Mouse (Mus musculus) lung, embryonic 14.5 days (tissue): ENCODE results near the gene Hoga1. TPM values are rescaled to one million over a fixed set of nuclear protein-coding genes. Genes with fewer than 3 reads are reported as not detected.

ENCODE experiments used
- ATAC-seq: fragments of 200-750 bp; cut with Nextera tagmentation; 2 replicates; pipeline ENCODE4 v1.8.0; 2017; ENCODE audit warnings: mild to moderate bottlenecking, moderate TSS enrichment, moderate library complexity; ENCODE audit not compliant: insufficient read depth
- DNase-seq: peaks from one replicate; pipeline ENCODE4 v3.0.0-alpha.2; 2015
- H3K27ac ChIP-seq: fragments of 300-500 bp; sonication (generic); 2 replicates; pipeline ENCODE4 v1.5.1; 2014; ENCODE audit warnings: low read depth, mild to moderate bottlenecking, moderate library complexity
- H3K27me3 ChIP-seq: fragments of 300-500 bp; sonication (generic); 2 replicates; pipeline ENCODE4 v1.6.1; 2014; ENCODE audit warnings: low read length, control low read depth; ENCODE audit not compliant: insufficient read depth
- H3K36me3 ChIP-seq: fragments of 300-500 bp; sonication (generic); 2 replicates; pipeline ENCODE4 v1.6.1; 2014; ENCODE audit warnings: control low read depth; ENCODE audit not compliant: insufficient read depth
- H3K4me1 ChIP-seq: fragments of 300-500 bp; sonication (generic); 2 replicates; pipeline ENCODE4 v1.6.1; 2014; ENCODE audit warnings: antibody characterized with exemption, control low read depth; ENCODE audit not compliant: insufficient read depth
- H3K4me2 ChIP-seq: fragments of 300-500 bp; sonication (generic); 2 replicates; pipeline ENCODE4 v1.6.1; 2014; ENCODE audit warnings: mild to moderate bottlenecking
- H3K4me3 ChIP-seq: fragments of 300-500 bp; sonication (generic); 2 replicates; pipeline ENCODE4 v1.5.1; 2014; ENCODE audit warnings: low read depth, low read length
- H3K9ac ChIP-seq: fragments of 300-500 bp; sonication (generic); 2 replicates; pipeline ENCODE4 v1.6.1; 2014
- H3K9me3 ChIP-seq: fragments of 300-500 bp; sonication (generic); 2 replicates; pipeline ENCODE4 v1.6.1; 2016; ENCODE audit warnings: low read depth, low read length, control low read depth
- CTCF ChIP-seq: IDR thresholded peaks from 2 replicates; pipeline ENCODE4 v1.5.1; 2016; ENCODE audit warnings: antibody characterized with exemption, low read depth
- WGBS: fragments of 180-500 bp; shearing (Covaris S2); extraction: QIAGEN DNeasy Blood & Tissue Kit; methylation state at CpG from one replicate; pipeline ENCODE4 v1.1.7; 2014; 5-methylcytosine and 5-hydroxymethylcytosine counted together
- polyA plus RNA-seq: library from polyadenylated mRNA; unstranded; fragments of >200 nt; fragmentation: Nextera tagmentation; extraction: Ambion mirVana; gene quantifications from 2 replicates; pipeline ENCODE4 v1.2.1, GENCODE M21; 2014

The Hoga1 gene
- polyA plus RNA-seq, 1 experiment from 2014 or later: 1.2 TPM

DNA sequence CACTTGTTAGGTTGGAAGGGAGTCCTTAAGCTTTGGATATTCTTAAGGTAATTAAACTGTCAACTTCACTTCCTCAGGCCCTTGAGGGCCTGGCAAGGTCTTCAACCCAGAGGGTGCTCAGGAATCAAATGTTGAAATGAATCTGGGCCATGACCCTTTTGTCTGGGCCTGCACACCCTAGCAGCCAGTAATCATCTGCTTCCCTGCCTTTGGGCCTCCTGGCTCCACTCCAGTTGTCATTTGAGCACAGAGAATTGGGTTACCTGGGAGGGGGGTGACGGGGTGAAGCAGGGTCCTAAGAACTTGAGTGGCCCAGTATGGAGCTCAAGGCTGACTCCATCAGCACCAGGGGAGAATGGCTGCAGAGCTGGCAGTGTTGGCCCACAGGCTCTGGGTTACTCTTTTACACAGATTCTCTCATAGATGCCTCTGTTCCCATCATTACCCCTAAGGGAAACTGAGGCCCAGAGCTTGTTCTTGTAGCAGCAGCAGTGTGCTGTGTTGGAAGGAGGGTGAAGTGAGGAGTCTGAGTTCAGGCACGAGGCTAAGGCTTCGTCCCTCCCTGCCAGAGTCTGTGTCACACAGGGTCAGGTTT lies 31.1 kb upstream of the Hoga1 start:
- no peak for TF ChIP-seq CTCF
- no peak overlapping the region for H3K4me3 ChIP-seq
- DNase-seq: no peak
- H3K9me3 ChIP-seq: no peaks in the 10 kb centered on the region
- no peaks in the 10 kb centered on the region for H3K36me3 ChIP-seq
- H3K27ac ChIP-seq: no peak overlapping the region
- 84% methylated on average over 3 of the region's 3 CpGs for WGBS
- H3K9ac ChIP-seq: no peak overlapping the region
- no peak for ATAC-seq
- no peak overlapping the region for H3K4me2 ChIP-seq
- H3K27me3 ChIP-seq: no peaks in the 10 kb centered on the region
- peaks cover 3% of the 10 kb centered on the region; the same call in 1 of the 2 replicates for H3K4me1 ChIP-seq

DNA sequence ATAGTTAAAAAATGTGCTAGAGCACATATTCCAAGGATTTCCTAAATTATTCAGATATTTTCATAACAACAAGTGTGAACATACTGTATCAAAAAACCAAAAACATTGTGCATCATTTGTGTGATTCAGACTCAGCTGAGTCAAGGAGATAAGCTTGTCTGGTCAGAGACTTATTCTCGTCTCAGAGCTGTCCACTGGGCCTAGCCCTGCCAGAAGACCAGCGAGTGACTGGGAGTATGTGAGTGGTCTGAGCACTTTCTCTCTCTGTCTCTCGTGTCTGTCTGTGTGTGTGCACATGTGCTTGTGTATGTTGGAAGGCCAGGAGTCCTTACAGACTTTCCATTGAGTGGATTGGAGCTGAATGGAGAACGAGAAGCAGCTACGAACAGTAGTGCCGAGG lies 30.4 kb upstream of the Hoga1 start:
- Histone ChIP-seq H3K9ac (no peak overlapping the region), H3K4me3 (no peak overlapping the region), H3K4me2 (no peak overlapping the region), H3K4me1 (peaks cover 3% of the 10 kb centered on the region; the same call in 1 of the 2 replicates), H3K36me3 (no peaks in the 10 kb centered on the region), H3K9me3 (no peaks in the 10 kb centered on the region), H3K27me3 (no peaks in the 10 kb centered on the region), H3K27ac (no peak overlapping the region)
- ATAC-seq (no peak), DNase-seq (no peak)
- 73% methylated on average over 6 of the region's 6 CpGs for WGBS
- no peak for TF ChIP-seq CTCF

- peaks cover 3% of the 10 kb centered on the region; the same call in 1 of the 2 replicates for H3K4me1 ChIP-seq
- no peaks in the 10 kb centered on the region for H3K27me3 ChIP-seq
- no peak overlapping the region for H3K9ac ChIP-seq
- no peak overlapping the region for H3K4me2 ChIP-seq
- H3K36me3 ChIP-seq: no peaks in the 10 kb centered on the region
- DNase-seq: no peak
- H3K4me3 ChIP-seq: no peak overlapping the region
- no peak for TF ChIP-seq CTCF
- no peak for ATAC-seq
- WGBS: 79% methylated on average over 4 of the region's 4 CpGs
- H3K27ac ChIP-seq: no peak overlapping the region
- no peaks in the 10 kb centered on the region for H3K9me3 ChIP-seq
These were observed 29.2 kb upstream of the Hoga1 start for GRCm38 (mm10) chr19:42016251-42016650.

DNA sequence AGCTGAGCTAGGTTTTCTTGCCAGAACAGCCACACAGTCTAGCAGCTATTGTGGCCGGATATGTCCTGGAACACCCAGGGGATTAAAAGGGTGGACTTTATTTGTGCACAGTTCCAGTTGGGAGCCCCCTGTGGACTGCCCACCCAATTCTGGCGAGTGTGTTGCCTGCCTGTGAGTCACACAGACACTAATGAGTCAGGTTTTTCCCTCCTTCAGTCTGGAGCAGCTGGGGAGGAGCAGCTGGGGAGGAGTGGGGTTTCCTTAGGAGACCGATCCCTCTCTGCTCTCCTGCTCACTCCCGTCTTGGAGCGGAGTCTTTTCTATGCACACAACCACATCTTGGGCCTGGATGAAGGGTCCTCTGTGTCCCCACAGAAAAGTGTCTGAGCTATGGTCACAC lies 28.6 kb upstream of the Hoga1 start:
- WGBS: 59% methylated on average over 5 of the region's 5 CpGs
- Histone ChIP-seq H3K9ac (no peak overlapping the region; the same call in 1 of the 2 replicates), H3K9me3 (no peaks in the 10 kb centered on the region), H3K27ac (peak overlapping the region; percentile 74; the same call in 1 of the 2 replicates), H3K4me2 (no peak overlapping the region), H3K4me3 (no peak overlapping the region), H3K36me3 (no peaks in the 10 kb centered on the region), H3K27me3 (no peaks in the 10 kb centered on the region), H3K4me1 (peaks cover 3% of the 10 kb centered on the region; the same call in 1 of the 2 replicates)
- ATAC-seq (no peak), DNase-seq (no peak)
- TF ChIP-seq CTCF: no peak

DNA sequence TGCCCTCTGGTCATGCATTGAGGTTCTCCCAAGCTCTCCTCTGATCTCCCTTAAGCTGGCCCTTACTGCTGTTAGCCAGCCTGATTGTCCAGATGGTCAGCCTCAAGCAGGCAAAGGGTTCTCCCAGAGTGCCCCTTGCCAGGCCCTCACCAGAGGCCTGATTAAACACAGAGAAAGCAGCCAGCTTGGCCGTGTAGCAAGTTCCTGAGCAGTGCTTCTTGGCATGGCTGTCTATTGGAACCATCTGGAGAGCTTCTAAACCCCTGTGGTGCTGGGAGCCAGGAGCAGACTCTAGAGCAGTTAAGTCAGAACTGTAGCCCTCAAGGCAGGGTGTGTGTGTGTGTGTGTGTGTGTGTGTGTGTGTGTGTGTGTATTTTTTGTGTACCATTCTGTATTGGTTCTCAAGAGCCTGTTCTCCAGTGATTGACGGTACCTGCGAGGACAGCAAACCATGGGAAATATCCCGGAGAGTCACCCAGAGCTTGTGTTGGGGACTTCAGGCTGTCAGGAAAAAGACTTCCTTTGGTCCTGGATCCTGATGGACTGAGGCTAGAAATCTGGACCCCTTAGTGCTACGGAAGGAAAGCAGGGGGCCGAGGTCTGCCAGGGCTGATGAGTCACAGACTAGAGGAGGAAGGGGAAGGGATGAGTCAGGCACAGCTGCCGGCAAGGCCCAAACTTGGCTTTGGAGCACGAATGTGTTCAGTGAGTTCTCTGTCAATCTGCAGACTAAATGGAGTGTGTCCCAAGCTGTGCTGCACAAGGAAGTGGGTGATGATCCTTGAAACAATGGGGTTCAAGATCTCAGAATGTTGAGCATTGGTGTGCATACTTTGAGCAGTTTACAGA lies 27.8 kb upstream of the Hoga1 start:
- Histone ChIP-seq H3K4me1 (peaks cover 3% of the 10 kb centered on the region; the same call in 1 of the 2 replicates), H3K36me3 (no peaks in the 10 kb centered on the region), H3K27me3 (no peaks in the 10 kb centered on the region), H3K4me3 (no peak overlapping the region), H3K9me3 (no peaks in the 10 kb centered on the region), H3K27ac (peak overlapping the region; percentile 74), H3K9ac (no peak overlapping the region; the same call in 1 of the 2 replicates), H3K4me2 (no peak overlapping the region)
- TF ChIP-seq CTCF: no peak
- ATAC-seq (peak; percentile 53), DNase-seq (peak; percentile 61)
- 51% methylated on average over 8 of the region's 8 CpGs for WGBS

GRCm38 (mm10) chr19:42019011-42019522 lies 26.3 kb upstream of the Hoga1 start:
- WGBS: 28% methylated on average over 4 of the region's 4 CpGs
- TF ChIP-seq CTCF: no peak
- no peak overlapping the region for H3K4me2 ChIP-seq
- H3K27ac ChIP-seq: peak overlapping the region; percentile 74
- no peak overlapping the region for H3K9ac ChIP-seq
- ATAC-seq (peak; percentile 36; the same call in 1 of the 2 replicates), DNase-seq (peak; percentile 29)
- H3K27me3 ChIP-seq: no peaks in the 10 kb centered on the region
- H3K4me3 ChIP-seq: no peak overlapping the region
- H3K4me1 ChIP-seq: peaks cover 3% of the 10 kb centered on the region; the same call in 1 of the 2 replicates
- no peaks in the 10 kb centered on the region for H3K9me3 ChIP-seq
- H3K36me3 ChIP-seq: no peaks in the 10 kb centered on the region
